Mouse (Mus musculus): ENCODE measurements at regions not wholly inside any gene's neighbourhood (a gene's known extent, or its start where the extent isn't known, plus 50 kb on each side); places are given as distances from the start of the nearest gene placed in this dataset.

GRCm38 (mm10) chr9:116301602-116302001 is 126.4 kb upstream of the Tgfbr2 start:
- no peaks in the 10 kb centered on the region for H3K36me3 ChIP-seq (ENCODE audit: control insufficient read depth, insufficient read depth, low read length)
- H3K4me3 ChIP-seq (ENCODE audit: low read depth, low read length), result no peak overlapping the region
- 69% methylated on average over 2 of the region's 2 CpGs for WGBS
- H3K4me2 ChIP-seq (replicated peaks; ENCODE audit: low read depth), result no peak overlapping the region
- no peaks in the 10 kb centered on the region for H3K4me1 ChIP-seq (replicated peaks; ENCODE audit: control insufficient read depth, insufficient read depth)
- H3K9ac ChIP-seq (ENCODE audit: low read length), result no peak overlapping the region
- no peaks in the 10 kb centered on the region for H3K27me3 ChIP-seq (ENCODE audit: control insufficient read depth, insufficient read depth, low read length)
- ATAC-seq (ENCODE audit: low FRiP score, low TSS enrichment) (no peak), DNase-seq (ENCODE audit: low spot score) (no peak)
- no peak overlapping the region for H3K27ac ChIP-seq (replicated peaks)
- H3K9me3 ChIP-seq (ENCODE audit: control insufficient read depth, low read length), result no peaks in the 10 kb centered on the region
- TF ChIP-seq CTCF (IDR thresholded peaks at IDR 0.05; ENCODE audit: low read depth) (no peak), EP300 (optimal IDR thresholded peaks at IDR 0.05) (no peak)

- H3K27ac ChIP-seq (replicated peaks), result no peak overlapping the region
- DNase-seq (ENCODE audit: low spot score), result no peak
- H3K9ac ChIP-seq (ENCODE audit: low read length), result no peak overlapping the region
- TF ChIP-seq CTCF (IDR thresholded peaks at IDR 0.05; ENCODE audit: low read depth), result no peak
- no peak for TF ChIP-seq EP300 (optimal IDR thresholded peaks at IDR 0.05)
- H3K4me3 ChIP-seq (ENCODE audit: low read depth, low read length), result no peak overlapping the region
- H3K9me3 ChIP-seq (ENCODE audit: control insufficient read depth, low read length), result no peaks in the 10 kb centered on the region
- no peaks in the 10 kb centered on the region for H3K27me3 ChIP-seq (ENCODE audit: control insufficient read depth, insufficient read depth, low read length)
- no peaks in the 10 kb centered on the region for H3K36me3 ChIP-seq (ENCODE audit: control insufficient read depth, insufficient read depth, low read length)
- WGBS, result 72% methylated on average over 4 of the region's 4 CpGs
- no peak for ATAC-seq (ENCODE audit: low FRiP score, low TSS enrichment)
- H3K4me1 ChIP-seq (replicated peaks; ENCODE audit: control insufficient read depth, insufficient read depth), result no peaks in the 10 kb centered on the region
- no peak overlapping the region for H3K4me2 ChIP-seq (replicated peaks; ENCODE audit: low read depth)
These were observed 123.6 kb upstream of the Tgfbr2 start for GRCm38 (mm10) chr9:116298791-116299190.

- no peaks in the 10 kb centered on the region for H3K27me3 ChIP-seq (ENCODE audit: control insufficient read depth, insufficient read depth, low read length)
- H3K9me3 ChIP-seq (ENCODE audit: control insufficient read depth, low read length), result no peaks in the 10 kb centered on the region
- no peak overlapping the region for H3K9ac ChIP-seq (ENCODE audit: low read length)
- no peaks in the 10 kb centered on the region for H3K4me1 ChIP-seq (replicated peaks; ENCODE audit: control insufficient read depth, insufficient read depth)
- H3K4me3 ChIP-seq (ENCODE audit: low read depth, low read length), result no peak overlapping the region
- 75% methylated on average over 7 of the region's 7 CpGs for WGBS
- DNase-seq (ENCODE audit: low spot score) (no peak), ATAC-seq (ENCODE audit: low FRiP score, low TSS enrichment) (no peak)
- H3K27ac ChIP-seq (replicated peaks), result no peak overlapping the region
- TF ChIP-seq EP300 (optimal IDR thresholded peaks at IDR 0.05) (no peak), CTCF (IDR thresholded peaks at IDR 0.05; ENCODE audit: low read depth) (no peak)
- no peak overlapping the region for H3K4me2 ChIP-seq (replicated peaks; ENCODE audit: low read depth)
- H3K36me3 ChIP-seq (ENCODE audit: control insufficient read depth, insufficient read depth, low read length), result no peaks in the 10 kb centered on the region
These were observed 121.2 kb upstream of the Tgfbr2 start for GRCm38 (mm10) chr9:116296349-116296748.

- TF ChIP-seq CTCF (IDR thresholded peaks at IDR 0.05; ENCODE audit: low read depth), result no peak
- no peak for TF ChIP-seq EP300 (optimal IDR thresholded peaks at IDR 0.05)
- WGBS, result 83% methylated on average over 3 of the region's 3 CpGs
- no peaks in the 10 kb centered on the region for H3K27me3 ChIP-seq (ENCODE audit: control insufficient read depth, insufficient read depth, low read length)
- H3K4me2 ChIP-seq (replicated peaks; ENCODE audit: low read depth), result no peak overlapping the region
- ATAC-seq (ENCODE audit: low FRiP score, low TSS enrichment) (no peak), DNase-seq (ENCODE audit: low spot score) (no peak)
- H3K9ac ChIP-seq (ENCODE audit: low read length), result no peak overlapping the region
- no peaks in the 10 kb centered on the region for H3K9me3 ChIP-seq (ENCODE audit: control insufficient read depth, low read length)
- no peaks in the 10 kb centered on the region for H3K4me1 ChIP-seq (replicated peaks; ENCODE audit: control insufficient read depth, insufficient read depth)
- no peaks in the 10 kb centered on the region for H3K36me3 ChIP-seq (ENCODE audit: control insufficient read depth, insufficient read depth, low read length)
- no peak overlapping the region for H3K4me3 ChIP-seq (ENCODE audit: low read depth, low read length)
- no peak overlapping the region for H3K27ac ChIP-seq (replicated peaks)
These were observed 118.9 kb upstream of the Tgfbr2 start for GRCm38 (mm10) chr9:116294073-116294472.

GRCm38 (mm10) chr9:116293110-116293509 is 118.0 kb upstream of the Tgfbr2 start:
- Histone ChIP-seq H3K9ac (ENCODE audit: low read length) (no peak overlapping the region), H3K27me3 (ENCODE audit: control insufficient read depth, insufficient read depth, low read length) (no peaks in the 10 kb centered on the region), H3K9me3 (ENCODE audit: control insufficient read depth, low read length) (no peaks in the 10 kb centered on the region), H3K4me2 (replicated peaks; ENCODE audit: low read depth) (no peak overlapping the region), H3K4me1 (replicated peaks; ENCODE audit: control insufficient read depth, insufficient read depth) (no peaks in the 10 kb centered on the region), H3K27ac (replicated peaks) (no peak overlapping the region), H3K4me3 (ENCODE audit: low read depth, low read length) (no peak overlapping the region), H3K36me3 (ENCODE audit: control insufficient read depth, insufficient read depth, low read length) (no peaks in the 10 kb centered on the region)
- ATAC-seq (ENCODE audit: low FRiP score, low TSS enrichment) (no peak), DNase-seq (ENCODE audit: low spot score) (no peak)
- WGBS, result 68% methylated on average over 6 of the region's 6 CpGs
- TF ChIP-seq EP300 (optimal IDR thresholded peaks at IDR 0.05), result no peak
- no peak for TF ChIP-seq CTCF (IDR thresholded peaks at IDR 0.05; ENCODE audit: low read depth)

- no peak overlapping the region for H3K4me3 ChIP-seq (ENCODE audit: low read depth, low read length)
- no peak overlapping the region for H3K27ac ChIP-seq (replicated peaks)
- DNase-seq (ENCODE audit: low spot score) (no peak), ATAC-seq (ENCODE audit: low FRiP score, low TSS enrichment) (no peak)
- H3K36me3 ChIP-seq (ENCODE audit: control insufficient read depth, insufficient read depth, low read length), result no peaks in the 10 kb centered on the region
- H3K4me2 ChIP-seq (replicated peaks; ENCODE audit: low read depth), result no peak overlapping the region
- H3K9me3 ChIP-seq (ENCODE audit: control insufficient read depth, low read length), result no peaks in the 10 kb centered on the region
- no peak overlapping the region for H3K9ac ChIP-seq (ENCODE audit: low read length)
- H3K27me3 ChIP-seq (ENCODE audit: control insufficient read depth, insufficient read depth, low read length), result no peaks in the 10 kb centered on the region
- no peak for TF ChIP-seq EP300 (optimal IDR thresholded peaks at IDR 0.05)
- TF ChIP-seq CTCF (IDR thresholded peaks at IDR 0.05; ENCODE audit: low read depth), result no peak
- 88% methylated on average over 3 of the region's 3 CpGs for WGBS
- H3K4me1 ChIP-seq (replicated peaks; ENCODE audit: control insufficient read depth, insufficient read depth), result no peaks in the 10 kb centered on the region
These were observed 116.5 kb upstream of the Tgfbr2 start for GRCm38 (mm10) chr9:116291624-116292023.
